Mouse (Mus musculus) C2C12 (cell line): ENCODE measurements around the gene Prpf4b. TPM values are rescaled to one million over a fixed set of nuclear protein-coding genes. Genes with fewer than 3 reads are reported as not detected.

Source experiments
- H3K27me3 ChIP-seq: one replicate; pipeline ENCODE4 v1.6.1; 2011; ENCODE audit not compliant: control insufficient read depth, insufficient read depth, insufficient read length
- H3K36me3 ChIP-seq: one replicate; pipeline ENCODE4 v1.6.1; 2011; ENCODE audit not compliant: control insufficient read depth, insufficient read depth
- H3K4me3 ChIP-seq: one replicate; pipeline ENCODE4 v1.5.1; 2011; ENCODE audit warnings: mild to moderate bottlenecking, control low read depth; ENCODE audit not compliant: poor library complexity, insufficient read depth, severe bottlenecking
- H3K79me2 ChIP-seq: one replicate; pipeline ENCODE4 v1.6.1; 2011; ENCODE audit not compliant: control insufficient read depth, insufficient read depth
- H3K79me3 ChIP-seq: one replicate; pipeline ENCODE4 v1.6.1; 2011; ENCODE audit warnings: low read depth, control low read depth
- H3ac ChIP-seq: one replicate; pipeline ENCODE3; 2011; ENCODE audit warnings: low read depth; ENCODE audit not compliant: control insufficient read depth, insufficient read length
- CEBPB ChIP-seq: IDR thresholded peaks from one replicate; pipeline ENCODE4 v1.6.1; 2011; ENCODE audit warnings: low read depth, mild to moderate bottlenecking, control low read depth, moderate library complexity
- CTCF ChIP-seq: IDR thresholded peaks from one replicate; pipeline ENCODE4 v1.5.1; 2011; ENCODE audit not compliant: control insufficient read depth, insufficient read depth, insufficient read length
- FOSL1 ChIP-seq: IDR thresholded peaks from one replicate; pipeline ENCODE4 v1.8.0; 2011; ENCODE audit warnings: mild to moderate bottlenecking, low read length; ENCODE audit not compliant: poor library complexity, insufficient read depth, severe bottlenecking
- MAX ChIP-seq: IDR thresholded peaks from one replicate; pipeline ENCODE4 v1.6.1; 2011; ENCODE audit warnings: mild to moderate bottlenecking, control low read depth
- MYOD1 ChIP-seq: IDR thresholded peaks from one replicate; pipeline ENCODE4 v1.6.1; 2011; ENCODE audit warnings: low read depth; ENCODE audit not compliant: control insufficient read depth, insufficient read length
- MYOG ChIP-seq: IDR thresholded peaks from one replicate; pipeline ENCODE4 v1.6.1; 2011; ENCODE audit not compliant: control insufficient read depth, insufficient read length; ENCODE audit errors: extremely low read depth
- USF1 ChIP-seq: IDR thresholded peaks from one replicate; pipeline ENCODE4 v1.6.1; 2011; ENCODE audit warnings: low read depth, mild to moderate bottlenecking, control low read depth, moderate library complexity
- polyA plus RNA-seq: library from polyadenylated mRNA; unstranded; fragments of >200 nt; fragmentation: generic; extraction: Trizol; gene quantifications from one replicate; pipeline ENCODE4 v1.2.1, GENCODE M21; 2012; ENCODE audit warnings: missing spikeins

Prpf4b gene
- polyA plus RNA-seq, 1 experiment = 8.5 TPM

- no peaks in the 10 kb centered on the region for H3K36me3 ChIP-seq
- peak overlapping the region; percentile 95 for H3ac ChIP-seq
- H3K27me3 ChIP-seq = no peaks in the 10 kb centered on the region
- TF ChIP-seq MAX (peak; percentile 6), CEBPB (no peak), MYOD1 (no peak), CTCF (peak; percentile 78)
- H3K79me2 ChIP-seq = peaks cover 57% of the 10 kb centered on the region
- peaks cover 51% of the 10 kb centered on the region for H3K79me3 ChIP-seq
- peak overlapping the region; percentile 83 for H3K4me3 ChIP-seq
Measured at GRCm38 (mm10) chr13:34875741-34876445, 791 bp downstream of the Prpf4b start.

- no peaks in the 10 kb centered on the region for H3K27me3 ChIP-seq
- H3K36me3 ChIP-seq = peaks cover 4% of the 10 kb centered on the region
- H3ac ChIP-seq = no peak overlapping the region
- TF ChIP-seq MYOD1 (no peak), MYOG (no peak), CEBPB (no peak), FOSL1 (no peak), USF1 (no peak), CTCF (no peak), MAX (no peak)
- H3K79me2 ChIP-seq = peaks cover 63% of the 10 kb centered on the region
- H3K79me3 ChIP-seq = peaks cover 57% of the 10 kb centered on the region
- peak overlapping the region; percentile 83 for H3K4me3 ChIP-seq
Measured at GRCm38 (mm10) chr13:34876481-34876880, 1.4 kb downstream of the Prpf4b start.

- Histone ChIP-seq H3ac (no peak overlapping the region), H3K79me2 (no peaks in the 10 kb centered on the region), H3K4me3 (no peak overlapping the region), H3K27me3 (no peaks in the 10 kb centered on the region), H3K79me3 (no peaks in the 10 kb centered on the region), H3K36me3 (peaks cover 97% of the 10 kb centered on the region)
- TF ChIP-seq MYOG (no peak), CTCF (no peak), MYOD1 (no peak), FOSL1 (no peak), USF1 (no peak), CEBPB (no peak), MAX (no peak)
Measured at GRCm38 (mm10) chr13:34892871-34893270, 17.8 kb downstream of the Prpf4b start.

- no peaks in the 10 kb centered on the region for H3K79me3 ChIP-seq
- H3K27me3 ChIP-seq = no peaks in the 10 kb centered on the region
- TF ChIP-seq MYOD1 (no peak), CEBPB (no peak), CTCF (no peak), FOSL1 (no peak), MAX (no peak), MYOG (no peak)
- no peak overlapping the region for H3K4me3 ChIP-seq
- no peaks in the 10 kb centered on the region for H3K79me2 ChIP-seq
- H3K36me3 ChIP-seq = no peaks in the 10 kb centered on the region
- no peak overlapping the region for H3ac ChIP-seq
Measured at GRCm38 (mm10) chr13:34914614-34915013, 39.5 kb downstream of the Prpf4b start.

GRCm38 (mm10) chr13:34916520-34917167 is 41.5 kb downstream of the Prpf4b start:
- H3K36me3 ChIP-seq = no peaks in the 10 kb centered on the region
- no peaks in the 10 kb centered on the region for H3K79me3 ChIP-seq
- H3ac ChIP-seq = no peak overlapping the region
- no peaks in the 10 kb centered on the region for H3K27me3 ChIP-seq
- no peaks in the 10 kb centered on the region for H3K79me2 ChIP-seq
- TF ChIP-seq FOSL1 (no peak), MAX (no peak), USF1 (no peak), MYOG (no peak), CEBPB (no peak), MYOD1 (no peak)
- no peak overlapping the region for H3K4me3 ChIP-seq

GRCm38 (mm10) chr13:34924210-34924609 is 49.1 kb downstream of the Prpf4b start, which contains the start of the genes Fam217a and 4933417A18Rik:
Gene Fam217a, minus strand, starts transcription at chr13:34924310.
Gene 4933417A18Rik, plus strand, starts transcription at chr13:34924409.
- TF ChIP-seq CTCF = no peak
- TF ChIP-seq CEBPB = no peak
- no peak for TF ChIP-seq FOSL1
- TF ChIP-seq USF1 = no peak
- no peak for TF ChIP-seq MYOG
- no peak for TF ChIP-seq MYOD1
- no peak for TF ChIP-seq MAX
- Histone ChIP-seq H3K79me2 (no peaks in the 10 kb centered on the region), H3K79me3 (no peaks in the 10 kb centered on the region), H3K36me3 (no peaks in the 10 kb centered on the region), H3ac (no peak within 1 kb of the TSS), H3K27me3 (peaks cover 3% of the 10 kb centered on the region), H3K4me3 (no peak within 1 kb of the TSS)
